Mouse (Mus musculus): ENCODE data around the gene Abr.

DNA sequence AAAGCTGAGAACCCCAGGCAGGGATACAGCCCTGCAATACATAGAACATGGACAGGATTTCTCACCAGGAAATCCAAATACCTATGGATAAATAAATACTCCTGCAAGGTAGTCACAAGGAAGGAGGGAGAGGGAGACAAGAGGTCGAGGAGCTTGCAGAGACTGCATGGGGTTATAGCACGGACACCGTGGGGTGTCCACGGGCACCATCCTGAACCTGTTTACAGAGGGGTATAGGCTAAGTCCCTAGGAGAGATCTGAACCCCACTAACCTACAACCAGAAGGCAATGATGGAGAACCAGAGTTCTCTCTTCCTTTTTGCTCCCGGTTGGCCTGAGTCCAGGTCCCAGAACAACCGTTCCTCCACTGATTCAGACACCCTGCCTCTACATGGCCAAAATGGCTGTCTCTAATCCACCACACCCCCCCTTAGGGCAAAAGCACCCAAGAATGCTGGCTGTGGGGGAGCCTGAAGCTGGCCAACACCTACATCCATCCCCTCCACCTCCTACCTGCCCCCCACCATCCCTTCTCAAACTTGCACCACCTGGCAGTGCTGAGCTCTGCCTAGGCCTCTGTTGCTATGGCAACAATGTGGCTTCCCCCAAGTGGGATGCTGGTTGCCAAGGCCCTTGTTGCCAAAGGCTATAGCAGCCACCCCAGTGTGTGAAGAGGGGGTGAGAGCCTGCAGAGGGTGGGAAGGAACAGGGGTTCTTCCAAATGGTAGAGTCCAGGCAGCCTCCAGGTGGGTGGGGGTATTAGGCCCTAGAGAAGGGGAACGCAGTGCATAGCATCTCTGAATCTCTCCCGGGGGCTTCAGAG, 114.6 kb downstream of the Abr start:
- TF ChIP-seq POLR2A (IDR thresholded peaks at IDR 0.05; ENCODE audit: borderline replicate concordance, low read depth, low read length) (no peak), CTCF (IDR thresholded peaks at IDR 0.05; ENCODE audit: low read depth, low read length) (no peak)

Measured in bone marrow macrophage, adult 2 months (primary cell).